Mouse (Mus musculus): ENCODE results near the gene Minar1. TPM values are rescaled to one million over a fixed set of nuclear protein-coding genes. Genes with fewer than 3 reads are reported as not detected.

The Minar1 gene
- not detected for total RNA-seq (2023)

DNA sequence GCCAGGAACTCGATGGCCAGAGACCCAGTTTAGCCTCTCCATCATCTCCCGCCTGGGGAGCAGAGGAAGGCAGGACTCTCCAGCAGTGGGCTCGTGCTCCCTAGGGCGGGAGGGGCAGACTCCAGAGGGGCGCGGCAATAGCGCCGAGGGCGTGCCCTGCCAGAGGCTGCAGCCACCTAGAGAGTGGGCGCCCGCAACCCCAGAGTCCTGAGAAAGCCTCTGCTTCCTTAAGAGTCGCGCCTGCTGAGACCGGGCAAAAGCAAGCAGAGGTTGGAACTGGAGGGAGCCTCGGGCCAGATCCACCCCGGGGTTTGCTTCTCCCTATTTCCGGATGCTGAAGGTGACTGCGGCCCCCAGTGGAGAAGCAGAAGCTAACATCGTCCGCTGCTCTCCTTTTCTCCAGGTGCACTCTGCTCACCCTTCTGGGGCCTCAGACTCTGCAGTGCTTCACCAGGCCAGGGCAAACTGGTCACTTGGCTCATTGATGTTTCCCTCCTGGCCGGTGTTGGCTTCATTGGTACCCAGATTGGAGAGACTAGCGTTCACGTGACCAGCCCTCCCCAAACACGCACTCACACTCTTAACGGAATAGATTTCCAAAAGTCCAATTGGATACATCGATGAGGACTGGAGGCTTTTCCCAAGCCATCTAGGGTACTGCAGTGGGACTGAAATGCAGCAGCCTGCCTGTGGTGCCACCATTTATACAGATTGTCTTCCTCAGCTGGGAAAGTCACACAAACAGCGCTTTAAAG lies at the start of gene Minar1:
Gene Minar1 (minus strand): TSS at position 120 of the 755 bp plus-strand sequence.

Other genes with a start within 250 kb of the Minar1 start
- gene Tmed3, start 81.9 kb upstream of the Minar1 start, total RNA-seq (2023): 10 to 100 TPM; 26.7 to 31.7 TPM
- gene Ankrd34c, start 115.3 kb upstream of the Minar1 start, total RNA-seq (2023): under 1 TPM; 0.21 to 0.29 TPM

All from B cell, adult 67 days (primary cell).